Mouse (Mus musculus) left cerebral cortex, adult 2 months (tissue): Measurements from ENCODE around the gene Cmtm4. TPM values are rescaled to one million over a fixed set of nuclear protein-coding genes. Genes with fewer than 3 reads are reported as not detected.
"Not testable (repeated sequence)": the region's sequence is repeated elsewhere in the genome, so short reads cannot be mapped to it uniquely, and the experiment has no call there.

Source experiments
- DNase-seq, 2 experiments: peaks; one replicate each; pipeline ENCODE4 v3.0.0; 2021 to 2022; ENCODE audit warnings: low spot score in 2 of 2, mixed read lengths in 1 of 2; ENCODE audit errors: extremely low spot score in 1 of 2
- H3K27ac ChIP-seq: fragments of 200-600 bp; 2 replicates; pipeline ENCODE4 v1.8.1; 2022
- H3K4me3 ChIP-seq: fragments of 200-600 bp; 2 replicates; pipeline ENCODE4 v1.8.1; 2022
- CTCF ChIP-seq: fragments of 200-600 bp; IDR thresholded peaks from 2 replicates; pipeline ENCODE4 v1.8.1; 2022; ENCODE audit warnings: antibody characterized with exemption, mild to moderate bottlenecking, moderate library complexity
- intact Hi-C: fragments of 180-260 bp; cut with DNase I; formaldehyde crosslinking; loops from one replicate; pipeline ENCODE4 v1.15.1; 2025
- total RNA-seq, 2 experiments: library from RNA; stranded (reverse); gene quantifications; 2 replicates each; pipeline ENCODE4 v1.2.3; 2021

Cmtm4 gene
- total RNA-seq, 2 experiments from 2014 or later = 86.7 to 87.4 TPM

DNA sequence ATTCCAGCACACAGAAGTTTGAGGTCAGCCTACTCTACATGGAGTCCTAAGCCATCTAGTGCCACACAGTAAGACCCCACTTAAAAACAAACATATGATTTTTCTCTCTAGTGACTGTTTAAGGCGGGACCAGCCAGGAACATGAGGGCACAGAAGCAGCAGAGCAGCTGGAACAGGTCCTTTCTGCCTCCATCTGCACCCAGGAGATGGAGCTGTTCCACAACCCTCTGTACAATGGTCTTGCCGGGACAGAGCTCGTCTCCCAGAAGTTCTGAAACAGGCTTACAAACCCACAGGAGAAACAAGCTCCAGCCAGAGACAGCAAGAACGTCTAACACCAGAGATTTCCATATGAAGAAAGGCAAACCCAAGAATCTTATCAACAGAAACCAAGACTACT lies 82.3 kb downstream of the Cmtm4 start:
- DNase-seq = no peak

GRCm38 (mm10) chr8:104312023-104312422 lies 83.6 kb downstream of the Cmtm4 start:
- not testable (repeated sequence) for DNase-seq, H3K4me3 ChIP-seq, H3K27ac ChIP-seq
- intact Hi-C loops = loop anchor here (2.0 kb wide), 1 partner anchor 29 kb away; no protein-coding TSS in a partner anchor

More for the DNA sequence above, 82.3 kb downstream of the Cmtm4 start:
- Histone ChIP-seq H3K4me3 (no peak overlapping the region), H3K27ac (no peak overlapping the region)
- intact Hi-C loops = loop anchor here (2.0 kb wide), 1 partner anchor 27 kb away; no protein-coding TSS in a partner anchor
- TF ChIP-seq CTCF = peak; percentile 34

DNA sequence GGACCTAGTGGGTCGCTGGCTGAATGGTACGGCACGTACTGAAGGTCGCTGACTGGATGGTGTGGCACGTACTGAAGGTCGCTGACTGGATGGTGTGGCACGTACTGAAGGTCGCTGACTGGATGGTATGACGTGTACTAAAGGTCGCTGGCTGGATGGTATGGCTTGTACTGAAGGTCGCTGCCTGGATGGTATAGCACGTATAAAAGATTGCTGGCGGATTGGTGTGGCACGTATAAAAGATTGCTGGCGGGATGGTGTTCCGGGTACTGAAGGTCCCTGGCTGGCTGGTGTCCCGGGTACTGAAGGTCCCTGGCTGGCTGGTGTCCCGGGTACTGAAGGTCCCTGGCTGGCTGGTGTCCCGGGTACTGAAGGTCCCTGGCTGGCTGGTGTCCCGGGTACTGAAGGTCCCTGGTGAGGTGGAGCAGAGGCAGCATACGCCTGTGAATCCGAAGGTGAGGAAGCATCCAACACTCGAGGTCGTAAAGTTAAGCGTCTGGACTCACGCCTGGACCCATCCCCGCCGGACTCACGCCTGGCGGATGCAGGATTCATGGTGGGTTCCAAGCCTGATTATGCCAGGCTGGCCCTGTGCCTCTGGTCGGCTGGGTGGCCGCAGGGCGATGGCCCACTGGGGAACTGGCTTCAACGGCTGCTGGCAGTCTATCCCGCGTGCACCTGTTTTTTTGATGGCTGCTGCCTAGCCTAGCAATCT lies 86.0 kb downstream of the Cmtm4 start, which contains the start of the genes Gm45711 and Cmtm1:
Gene Gm45711 (minus strand): TSS at position 641 of the 715 bp plus-strand sequence.
Gene Cmtm1 (minus strand): TSS at position 705 of the 715 bp plus-strand sequence.
- H3K4me3 ChIP-seq = not testable (repeated sequence)
- peak in 1 of 2 experiments; percentile 13 for DNase-seq

DNA sequence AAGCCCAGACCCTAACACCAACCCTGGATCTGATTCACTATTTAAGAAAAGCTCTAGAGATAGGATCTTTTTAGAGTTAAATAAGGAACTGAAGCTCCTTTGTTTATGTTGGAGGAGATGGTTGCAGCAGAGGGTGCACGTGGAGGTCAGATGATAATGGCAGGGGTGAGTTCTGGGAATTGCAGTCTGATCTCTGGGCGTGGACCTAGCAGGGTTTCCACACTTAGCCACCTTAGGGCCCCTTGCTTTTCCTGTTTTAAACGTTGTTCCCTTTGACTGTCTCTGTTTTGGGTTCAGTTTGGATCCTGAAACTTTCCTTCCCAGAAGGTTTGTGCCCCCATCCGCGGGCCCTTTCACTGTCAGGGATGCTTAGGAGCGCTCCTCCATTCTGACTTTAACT lies 87.3 kb downstream of the Cmtm4 start:
- H3K27ac ChIP-seq, intact Hi-C loops, H3K4me3 ChIP-seq, DNase-seq: not testable (repeated sequence)

More for the DNA sequence above, 86.0 kb downstream of the Cmtm4 start, which contains the start of the genes Gm45711 and Cmtm1:
- intact Hi-C loops, H3K27ac ChIP-seq: not testable (repeated sequence)

- DNase-seq = no peak
- no peak for TF ChIP-seq CTCF
- intact Hi-C loops = no loop called here
- no peak overlapping the region for H3K27ac ChIP-seq
- no peak overlapping the region for H3K4me3 ChIP-seq
Observed at GRCm38 (mm10) chr8:104304962-104305361, 90.6 kb downstream of the Cmtm4 start.

DNA sequence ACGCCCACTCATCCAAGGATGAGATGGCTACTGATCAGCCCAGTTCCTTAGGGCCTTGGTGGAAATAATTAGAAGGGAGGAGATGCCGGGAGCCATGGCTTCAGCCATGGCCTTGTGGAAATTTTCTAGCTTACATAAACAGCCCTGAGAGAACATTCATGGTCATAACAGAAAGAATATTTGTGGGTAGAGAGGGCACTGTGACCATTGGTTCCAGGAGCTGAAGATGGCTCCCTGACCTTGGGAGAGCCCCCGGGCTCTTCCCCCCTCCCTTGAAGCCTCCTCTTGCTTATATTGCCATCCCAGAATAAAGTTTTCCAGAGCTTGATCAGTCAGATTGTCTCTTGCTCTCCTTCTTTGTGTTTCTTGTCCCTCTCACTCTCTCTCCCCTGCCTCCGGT lies 93.1 kb downstream of the Cmtm4 start:
- intact Hi-C loops, H3K4me3 ChIP-seq, H3K27ac ChIP-seq, DNase-seq: not testable (repeated sequence)

DNA sequence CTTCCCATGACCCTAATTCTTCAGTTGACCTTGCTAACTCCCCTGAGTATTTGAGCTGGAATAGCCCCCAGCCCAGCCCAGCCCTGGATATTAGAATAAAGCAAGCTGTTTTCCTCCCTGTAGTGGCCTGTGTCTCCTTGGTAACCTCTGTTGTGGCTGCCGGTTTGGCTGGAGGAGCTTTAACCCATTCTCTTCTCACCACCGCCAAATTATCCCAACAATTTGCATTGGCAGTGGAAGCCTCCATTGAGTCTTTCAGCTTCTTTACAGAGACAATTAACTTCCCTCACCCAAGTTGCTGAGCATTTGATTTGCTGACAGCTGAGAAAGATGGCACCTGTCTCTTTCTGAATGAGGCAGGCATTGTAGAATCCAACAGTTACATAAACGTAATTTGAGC lies 94.0 kb downstream of the Cmtm4 start:
- H3K27ac ChIP-seq, intact Hi-C loops, DNase-seq, H3K4me3 ChIP-seq: not testable (repeated sequence)

Other genes starting within 250 kb of the Cmtm4 start
- gene Bean1, start 225.4 kb downstream of the Cmtm4 start, total RNA-seq = 10 to 100 TPM in 1 of 2 experiments, 1 to 10 TPM in 1; 9.3 to 12.2 TPM
- 10 to 100 TPM; 40.3 to 41.6 TPM for gene Tk2, start 147.2 kb downstream of the Cmtm4 start, total RNA-seq
- 1 to 10 TPM; 6.7 to 8.1 TPM for gene Cklf, start 144.9 kb downstream of the Cmtm4 start, total RNA-seq
- gene Cmtm2a, start 102.6 kb downstream of the Cmtm4 start, total RNA-seq = not detected
- gene Gm45711, start 85.7 kb downstream of the Cmtm4 start, total RNA-seq = not detected
- not detected for gene Cmtm1, start 85.7 kb downstream of the Cmtm4 start, total RNA-seq
- gene Gm11020, start 74.2 kb downstream of the Cmtm4 start, total RNA-seq = not detected
- gene Cmtm2b, start 73.6 kb downstream of the Cmtm4 start, total RNA-seq = not detected
- gene Cmtm3, start 56.4 kb downstream of the Cmtm4 start, total RNA-seq = 10 to 100 TPM; 11.9 to 12.8 TPM
- gene Dync1li2, start 47.2 kb upstream of the Cmtm4 start, total RNA-seq = 100 to 1,000 TPM; 279 to 326 TPM
- 1 to 10 TPM; 1.9 to 2.0 TPM for gene Terb1, start 114.1 kb upstream of the Cmtm4 start, total RNA-seq
- gene Nae1, start 138.8 kb upstream of the Cmtm4 start, total RNA-seq = 10 to 100 TPM; 47.0 to 51.2 TPM
- 10 to 100 TPM; 31.9 to 32.3 TPM for gene Car7, start 138.9 kb upstream of the Cmtm4 start, total RNA-seq
- 1 to 10 TPM; 8.4 to 8.5 TPM for gene Pdp2, start 195.6 kb upstream of the Cmtm4 start, total RNA-seq
- not detected for gene Cdh16, start 228.6 kb upstream of the Cmtm4 start, total RNA-seq
- gene Rrad, start 235.5 kb upstream of the Cmtm4 start, total RNA-seq = 1 to 10 TPM; 4.0 to 4.4 TPM
- gene Ciao2b, start 246.2 kb upstream of the Cmtm4 start, total RNA-seq = 10 to 100 TPM; 30.2 to 34.3 TPM